Mouse (Mus musculus) thymus, postnatal 25 days (tissue): ENCODE results near the gene Hbs1l.
"Not testable (repeated sequence)": the region's sequence is repeated elsewhere in the genome, so short reads cannot be mapped to it uniquely, and the experiment has no call there.

Experiments used
- DNase-seq: peaks from one replicate; pipeline ENCODE4 v3.0.0; 2022

The Hbs1l gene

DNA sequence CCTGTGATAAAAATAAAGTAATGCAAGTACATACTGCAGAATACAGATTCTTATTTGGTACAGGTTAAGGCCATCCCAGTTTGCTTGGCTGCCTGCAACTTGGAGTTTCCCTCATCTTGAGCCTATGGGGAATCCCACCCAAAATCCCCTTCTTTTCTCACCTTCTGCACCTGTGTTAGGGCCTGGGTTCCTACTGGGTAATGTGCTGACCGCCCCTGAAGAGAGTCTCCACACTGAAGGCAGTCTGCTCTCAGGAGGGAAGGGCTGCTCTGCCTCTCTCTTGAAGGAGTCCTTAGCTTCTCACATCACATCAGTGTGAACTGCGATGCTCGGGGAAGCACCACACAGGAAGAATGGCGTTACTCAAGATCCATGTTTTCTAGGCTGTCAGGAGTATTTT is 70.1 kb downstream of the Hbs1l start:
- no peak for DNase-seq

- no peak for DNase-seq
These were observed 70.7 kb downstream of the Hbs1l start for GRCm38 (mm10) chr10:21366471-21366870.

GRCm38 (mm10) chr10:21367481-21367880 is 71.7 kb downstream of the Hbs1l start:
- no peak for DNase-seq

- no peak for DNase-seq
These were observed 73.8 kb downstream of the Hbs1l start for GRCm38 (mm10) chr10:21369586-21369985.

DNA sequence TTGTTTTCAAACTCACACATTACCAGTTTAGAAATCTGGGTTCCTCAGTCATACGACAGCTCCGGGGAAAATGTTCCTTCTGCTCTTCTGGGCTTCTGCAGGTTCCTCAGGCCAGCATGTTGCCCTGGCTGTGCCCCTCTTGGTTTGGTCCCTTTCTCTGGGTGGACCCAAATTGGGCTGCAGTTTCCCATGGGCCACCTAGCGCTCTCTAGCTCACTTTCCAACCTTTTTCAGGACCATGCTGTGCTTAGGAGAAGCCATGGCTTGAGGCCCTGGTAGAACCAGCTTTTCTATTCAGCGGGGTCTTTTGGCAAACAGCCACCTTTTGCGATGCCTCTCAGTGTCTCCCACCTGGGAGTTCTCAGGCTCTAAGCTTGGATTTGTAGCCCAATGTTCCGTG is 76.5 kb downstream of the Hbs1l start:
- DNase-seq, result no peak

DNA sequence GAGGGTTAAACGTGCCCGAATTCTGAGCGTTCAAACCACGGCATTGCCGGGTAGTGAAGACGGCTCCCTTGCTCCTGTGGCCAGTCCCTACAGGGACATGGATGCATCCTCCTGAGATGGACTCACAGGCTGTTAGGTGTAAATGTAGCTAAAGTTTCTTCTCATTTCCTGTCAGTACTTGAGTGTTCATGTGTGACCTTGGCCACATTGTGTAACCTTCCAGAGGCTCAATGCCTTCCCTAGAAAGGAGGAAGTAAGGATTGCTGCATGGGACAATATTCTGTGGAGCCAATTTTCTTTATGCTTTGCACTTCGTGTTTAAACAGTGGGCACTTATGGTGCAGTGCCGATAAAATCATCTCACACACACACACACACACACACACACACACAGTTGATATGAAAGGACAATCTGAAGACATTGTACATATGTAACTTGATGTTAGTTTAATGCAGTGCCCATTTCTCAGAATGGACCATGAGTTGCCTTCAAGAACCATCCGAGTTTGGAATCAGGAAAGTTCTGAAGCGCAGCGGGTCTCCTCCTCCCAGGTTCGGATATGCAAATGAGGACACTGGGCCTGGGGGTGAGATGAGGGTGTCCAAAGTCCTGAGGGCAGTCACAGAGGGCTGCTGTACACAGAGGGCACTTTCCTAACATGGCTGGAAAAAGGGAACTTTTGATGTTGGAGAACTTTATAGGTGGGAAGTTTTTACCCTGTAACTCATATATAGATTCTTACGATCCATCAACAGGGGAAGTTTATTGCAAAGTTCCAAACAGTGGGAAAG is 81.1 kb downstream of the Hbs1l start, which contains the start of gene Aldh8a1:
Gene Aldh8a1, plus strand, starts transcription at position 610 of the 792 bp plus-strand sequence.
- DNase-seq, result no peak

DNA sequence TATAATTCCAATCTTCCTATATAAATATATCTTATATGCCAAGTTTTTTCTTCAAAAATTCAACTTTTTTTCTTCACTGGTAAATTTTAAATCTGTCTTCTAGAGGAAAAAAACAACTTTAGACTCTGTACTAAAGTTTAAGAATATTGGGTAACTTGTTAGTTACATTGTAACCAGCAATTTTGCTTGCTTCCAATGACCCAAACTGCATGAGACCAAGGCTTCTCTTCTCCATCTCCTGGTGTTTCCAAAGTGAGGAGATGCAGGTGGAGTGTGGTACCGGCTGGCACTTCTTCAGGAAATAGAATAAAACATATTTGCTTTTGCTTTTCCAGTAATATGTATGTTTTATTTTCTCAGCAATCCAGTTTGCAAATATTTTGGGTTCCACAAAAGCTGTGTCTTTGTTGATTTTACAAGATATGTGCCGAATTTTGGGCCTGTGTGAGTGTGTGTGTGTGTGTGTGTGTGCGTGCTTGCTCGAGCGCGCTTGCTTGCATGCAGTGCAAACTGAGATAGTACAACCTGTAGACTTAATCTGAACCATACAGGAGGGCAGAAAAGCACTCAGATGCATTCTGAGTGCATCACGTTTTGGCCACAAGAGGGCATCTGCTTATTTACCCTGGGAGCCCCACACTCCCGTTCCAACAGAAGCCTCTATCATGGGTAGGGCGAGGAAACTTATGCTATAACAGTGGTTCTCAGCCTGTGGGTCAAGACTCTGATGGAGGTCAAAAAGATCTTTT is 82.6 kb downstream of the Hbs1l start:
- DNase-seq, result peak; percentile 62

DNA sequence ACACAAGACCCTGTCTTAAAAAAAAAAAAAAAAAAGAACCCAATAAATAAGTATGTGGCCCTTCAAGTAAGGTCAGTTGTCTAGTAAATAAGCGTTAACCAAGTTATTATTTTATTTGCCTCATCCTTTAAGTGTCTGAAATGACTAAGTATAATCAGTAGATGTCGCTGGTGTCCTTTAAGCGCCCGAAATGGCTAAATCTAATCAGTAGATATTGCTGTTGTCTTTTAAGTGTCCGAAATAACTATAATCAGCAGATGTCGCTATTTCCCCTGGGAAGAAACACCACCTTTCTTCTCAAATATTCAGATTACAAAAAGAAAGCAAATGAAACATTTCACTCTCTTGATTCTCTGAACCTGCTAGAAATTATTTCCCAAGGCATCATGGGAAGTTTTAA is 87.1 kb downstream of the Hbs1l start:
- peak; percentile 29 for DNase-seq

GRCm38 (mm10) chr10:21385111-21385663 is 89.4 kb downstream of the Hbs1l start:
- no peak for DNase-seq

GRCm38 (mm10) chr10:21389075-21389474 is 93.3 kb downstream of the Hbs1l start:
- DNase-seq, result no peak

DNA sequence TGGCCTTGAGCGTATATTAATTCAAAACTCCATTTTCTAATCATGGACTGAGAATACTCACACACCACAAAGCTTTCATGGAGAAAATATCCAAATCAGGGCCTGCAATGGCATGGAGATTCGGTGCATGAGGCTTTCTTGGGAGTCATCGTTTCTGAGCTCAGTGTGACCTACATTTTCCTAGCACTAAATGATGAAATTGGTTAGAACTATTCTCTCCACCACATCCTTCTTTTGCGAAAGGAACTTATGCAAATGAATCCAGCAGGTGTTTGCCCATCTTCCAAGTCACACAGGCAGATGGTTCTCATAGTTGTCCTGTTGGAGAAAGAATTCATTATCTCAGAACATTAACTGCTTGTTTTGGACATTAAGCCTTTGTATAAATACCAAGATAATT is 94.7 kb downstream of the Hbs1l start:
- no peak for DNase-seq

- no peak for DNase-seq
These were observed 95.5 kb downstream of the Hbs1l start for GRCm38 (mm10) chr10:21391286-21391685.

DNA sequence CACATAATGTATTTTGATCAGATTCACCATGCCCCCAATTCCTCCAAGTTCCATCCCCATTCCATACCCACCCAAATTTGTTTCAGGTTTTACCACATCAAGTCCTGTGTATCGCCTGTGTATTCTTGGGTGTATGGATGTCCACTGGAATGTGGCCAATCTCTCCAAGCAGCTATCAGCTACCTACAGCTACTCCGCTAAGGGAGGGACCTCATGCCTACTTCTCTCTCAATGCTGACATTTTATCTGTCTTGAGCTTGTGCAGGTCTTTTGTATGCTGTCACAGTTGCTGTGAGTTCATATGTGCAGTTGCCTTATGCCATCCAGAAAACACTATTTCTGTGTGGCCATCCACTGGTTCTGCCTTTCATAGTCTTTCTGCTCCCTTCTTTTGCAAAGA is 97.6 kb downstream of the Hbs1l start:
- DNase-seq, result no peak

DNA sequence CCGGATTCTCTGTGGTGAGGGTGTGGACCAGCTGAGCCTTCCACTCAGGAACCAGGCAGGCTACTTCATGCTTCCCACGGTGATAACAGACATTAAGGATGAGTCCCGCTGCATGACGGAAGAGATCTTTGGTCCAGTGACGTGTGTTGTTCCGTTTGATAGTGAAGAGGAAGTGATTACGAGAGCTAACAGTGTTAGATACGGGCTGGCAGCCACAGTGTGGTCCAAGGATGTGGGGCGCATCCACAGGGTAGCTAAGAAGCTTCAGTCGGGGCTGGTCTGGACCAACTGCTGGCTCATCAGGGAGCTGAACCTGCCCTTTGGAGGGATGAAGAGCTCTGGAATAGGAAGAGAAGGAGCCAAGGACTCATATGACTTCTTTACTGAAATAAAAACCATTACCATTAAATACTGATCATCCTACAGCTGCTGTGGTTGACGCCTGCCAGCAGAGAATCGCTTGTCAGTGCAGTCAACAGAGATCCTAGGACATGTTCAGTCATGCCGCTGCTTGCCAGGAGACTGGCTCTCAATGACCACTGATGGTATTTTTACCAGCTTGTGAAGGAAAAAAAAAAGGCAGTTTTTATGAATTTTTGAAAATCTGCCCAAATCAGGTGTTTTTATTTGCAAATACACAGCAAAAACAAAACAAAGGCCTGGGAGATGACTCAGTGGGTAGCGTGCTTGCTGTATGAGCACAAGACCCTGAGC is 99.8 kb downstream of the Hbs1l start:
- DNase-seq, result no peak

DNA sequence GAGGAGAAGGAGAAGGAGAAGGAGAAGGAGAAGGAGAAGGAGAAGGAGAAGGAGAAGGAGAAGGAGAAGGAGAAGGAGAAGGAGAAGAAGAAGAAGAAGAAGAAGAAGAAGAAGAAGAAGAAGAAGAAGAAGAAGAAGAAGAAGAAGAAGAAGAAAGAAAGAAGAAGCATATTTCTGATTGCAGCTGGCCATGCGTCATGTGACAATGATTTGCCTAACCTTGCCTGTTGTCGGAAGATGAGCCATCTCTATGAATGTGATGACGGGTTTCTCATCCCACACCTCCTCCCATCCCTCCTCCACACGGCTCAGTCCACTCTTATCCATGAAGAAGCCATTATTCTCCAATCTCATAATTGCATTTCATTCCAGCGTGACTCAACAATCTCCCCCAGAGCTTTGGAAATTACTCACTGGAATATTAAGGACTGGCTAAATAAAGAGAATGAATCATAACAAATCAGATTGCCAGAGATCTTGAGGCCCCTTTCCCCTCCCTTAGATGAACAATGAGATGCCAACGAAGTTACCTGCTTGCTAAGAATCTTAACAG is 103.2 kb downstream of the Hbs1l start:
- not testable (repeated sequence) for DNase-seq

GRCm38 (mm10) chr10:21399622-21400021 is 103.8 kb downstream of the Hbs1l start:
- DNase-seq, result no peak

GRCm38 (mm10) chr10:21400031-21400430 is 104.3 kb downstream of the Hbs1l start:
- no peak for DNase-seq

DNA sequence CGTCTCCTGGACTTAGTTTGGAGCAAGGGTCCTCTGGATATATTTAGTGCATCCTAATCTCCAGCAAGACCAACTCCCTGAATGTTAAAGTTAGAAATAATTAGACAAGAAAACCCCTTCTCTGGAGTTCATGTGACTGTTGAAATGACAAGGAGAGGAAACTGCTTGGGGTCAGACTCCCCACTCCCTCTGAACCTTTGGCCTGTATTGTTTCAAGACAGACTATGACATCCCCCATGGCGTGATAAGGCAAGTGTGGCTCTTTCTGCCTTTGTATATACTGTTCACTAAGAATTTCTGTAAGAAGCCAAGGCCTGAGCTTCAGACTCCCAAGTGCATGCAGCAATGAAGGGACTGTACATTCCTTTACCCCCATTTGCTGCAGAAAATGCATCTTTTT is 104.7 kb downstream of the Hbs1l start:
- no peak for DNase-seq

DNA sequence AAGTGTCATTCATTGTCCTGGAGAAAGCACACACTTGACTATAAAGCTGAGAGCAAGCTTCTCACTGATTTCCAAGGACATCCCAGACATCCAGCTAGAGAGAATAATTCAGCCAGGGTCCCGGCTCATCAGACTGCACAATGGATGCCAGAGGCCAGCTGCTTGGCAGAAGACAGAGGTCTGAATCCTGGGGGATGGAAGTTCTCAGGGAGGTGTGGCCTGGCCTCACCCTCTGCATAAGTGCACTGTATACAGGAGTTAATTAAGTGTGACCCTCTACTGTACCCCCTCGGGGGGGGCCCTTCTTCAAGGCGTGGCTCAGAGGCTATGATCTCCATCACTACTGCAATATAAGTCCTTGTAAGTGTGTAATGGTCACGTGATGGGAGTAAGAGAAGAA is 105.5 kb downstream of the Hbs1l start:
- DNase-seq, result no peak

- no peak for DNase-seq
These were observed 109.0 kb downstream of the Hbs1l start for GRCm38 (mm10) chr10:21404822-21405221.

DNA sequence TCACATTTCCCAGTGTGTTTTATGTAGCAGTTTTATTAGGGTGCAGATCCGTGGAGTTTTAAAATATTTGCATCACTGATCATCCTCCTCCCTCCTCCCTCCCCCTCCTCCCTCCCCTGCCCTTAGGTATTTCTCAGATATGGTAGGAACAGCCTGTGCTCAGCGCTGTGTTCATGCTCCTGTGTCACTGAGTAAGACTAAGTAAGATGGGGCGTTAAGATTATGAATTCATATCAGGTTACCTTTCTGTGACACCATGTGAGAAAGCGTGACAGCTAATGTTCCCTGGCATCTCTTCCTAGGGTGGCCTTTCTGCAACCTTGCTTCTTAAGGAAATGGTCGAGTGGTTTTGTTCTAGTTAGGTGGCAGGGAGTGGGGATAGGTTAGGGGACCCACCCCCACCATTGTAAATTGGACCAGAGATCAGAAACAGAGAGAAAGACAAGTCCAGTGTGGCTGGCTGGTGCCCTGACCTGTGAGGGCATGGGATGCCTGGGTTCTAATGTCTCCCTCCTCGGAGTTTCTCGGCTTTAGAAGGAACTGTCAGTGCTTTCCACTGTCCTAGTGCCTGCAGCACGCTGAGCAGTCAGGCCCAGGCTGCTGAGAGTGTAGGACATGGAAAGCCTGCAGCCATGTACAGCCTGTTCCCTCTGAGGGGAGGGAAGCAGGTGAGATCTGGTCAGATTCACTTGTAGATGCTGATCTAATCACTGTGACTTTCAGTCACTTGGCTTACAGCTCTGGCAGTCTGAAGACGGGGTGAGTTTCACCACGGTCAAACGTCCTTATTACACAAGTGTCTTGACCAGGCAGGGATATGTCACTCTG is 110.1 kb downstream of the Hbs1l start:
- DNase-seq, result no peak

DNA sequence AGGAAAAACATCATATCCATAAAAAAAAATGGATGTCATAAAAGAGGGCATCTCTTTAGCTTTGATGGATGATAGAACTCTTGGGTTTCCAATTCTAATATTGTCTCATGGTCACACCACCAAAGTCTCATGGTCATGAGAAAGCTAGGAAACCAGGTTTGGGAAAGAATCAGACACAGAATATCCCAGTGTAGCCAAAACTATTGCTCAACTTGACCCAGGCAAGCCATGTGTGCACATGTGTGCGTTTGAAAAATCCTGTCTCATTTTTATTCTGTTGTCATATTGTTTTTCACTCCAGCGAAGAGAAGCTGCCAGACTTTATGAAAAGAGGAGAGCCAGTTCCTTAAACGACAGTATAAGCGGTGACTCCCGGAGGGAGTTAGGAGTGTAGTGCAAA is 114.9 kb downstream of the Hbs1l start:
- no peak for DNase-seq
